Mouse (Mus musculus) bone marrow macrophage, adult 2 months (primary cell): ENCODE measurements around the gene Chka.

ENCODE experiments used
- CTCF ChIP-seq: IDR thresholded peaks from 2 replicates; pipeline ENCODE4 v1.5.1; 2012; ENCODE audit warnings: low read depth, mild to moderate bottlenecking, low read length, moderate library complexity
- POLR2A ChIP-seq: IDR thresholded peaks from 2 replicates; pipeline ENCODE4 v1.6.1; 2012; ENCODE audit warnings: mild to moderate bottlenecking, low read depth, low read length, borderline replicate concordance

DNA sequence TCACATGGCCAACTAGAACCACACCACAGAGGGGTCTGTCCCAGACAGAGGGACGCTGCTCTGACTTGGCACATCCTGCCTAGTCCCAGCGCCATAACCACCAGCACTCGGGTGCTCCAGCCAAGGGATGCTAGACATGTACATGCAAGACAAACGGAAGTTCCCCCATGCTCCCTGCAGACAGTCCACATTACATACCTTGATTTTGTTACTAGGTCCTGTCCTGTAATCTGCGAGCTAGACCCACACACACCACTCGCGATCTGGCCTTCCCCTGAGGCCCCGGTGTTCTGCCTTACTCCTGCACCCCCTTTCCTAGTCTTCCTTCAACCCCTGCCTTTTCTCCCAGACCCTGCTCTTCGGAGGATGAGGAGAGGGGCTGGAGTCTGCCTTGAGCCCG is 54.8 kb downstream of the Chka start:
- no peak for TF ChIP-seq CTCF
- TF ChIP-seq POLR2A = no peak
